Mouse (Mus musculus) left cerebral cortex, adult 8-10 months (tissue): ENCODE measurements around the gene Tmem131. TPM values are rescaled to one million over a fixed set of nuclear protein-coding genes. Genes with fewer than 3 reads are reported as not detected.
A peak's percentile ranks its signal among the peaks of the same experiment; 100 is the strongest.

Source experiments
- DNase-seq, 2 experiments: peaks; one replicate each; pipeline ENCODE4 v3.0.0; 2022; ENCODE audit warnings: low spot score in 2 of 2
- total RNA-seq, 4 experiments: library from RNA; stranded (reverse); gene quantifications; 2 replicates each; pipeline ENCODE4 v1.2.4; 2022

The Tmem131 gene
- total RNA-seq, 4 experiments from 2014 or later, result 45.8 to 54.3 (median 53.0) TPM

DNA sequence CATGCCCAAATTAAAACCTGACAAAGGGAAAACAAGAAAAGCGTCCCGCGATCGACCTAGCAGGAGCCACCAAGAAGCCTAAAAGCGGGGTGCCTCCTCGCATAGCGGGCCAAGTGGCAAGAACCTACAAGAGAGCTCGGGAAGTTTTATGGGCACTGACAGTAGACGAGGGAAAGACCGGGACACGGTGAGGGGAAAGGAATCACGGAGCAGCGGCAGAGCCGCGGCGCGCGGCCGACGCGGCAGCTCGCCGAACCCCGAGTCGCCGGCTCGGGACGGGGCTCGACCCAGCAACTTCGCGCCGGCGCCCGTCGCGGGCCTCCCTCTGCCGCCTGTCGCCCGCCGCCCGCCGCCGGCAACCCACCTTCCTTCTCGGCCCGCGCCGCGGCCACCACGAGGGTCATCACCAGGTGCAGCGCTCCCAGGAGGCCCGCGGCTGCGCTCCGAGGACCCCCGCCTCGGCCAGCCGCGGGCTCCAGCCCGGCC is 4.6 kb downstream of the Tmem131 start:
- DNase-seq, result no peak

GRCm38 (mm10) chr1:36938348-36938747 is 5.1 kb downstream of the Tmem131 start:
- DNase-seq, result no peak

GRCm38 (mm10) chr1:36937648-36938047 is 5.8 kb downstream of the Tmem131 start:
- DNase-seq, result no peak

GRCm38 (mm10) chr1:36937015-36937414 is 6.5 kb downstream of the Tmem131 start:
- no peak for DNase-seq

DNA sequence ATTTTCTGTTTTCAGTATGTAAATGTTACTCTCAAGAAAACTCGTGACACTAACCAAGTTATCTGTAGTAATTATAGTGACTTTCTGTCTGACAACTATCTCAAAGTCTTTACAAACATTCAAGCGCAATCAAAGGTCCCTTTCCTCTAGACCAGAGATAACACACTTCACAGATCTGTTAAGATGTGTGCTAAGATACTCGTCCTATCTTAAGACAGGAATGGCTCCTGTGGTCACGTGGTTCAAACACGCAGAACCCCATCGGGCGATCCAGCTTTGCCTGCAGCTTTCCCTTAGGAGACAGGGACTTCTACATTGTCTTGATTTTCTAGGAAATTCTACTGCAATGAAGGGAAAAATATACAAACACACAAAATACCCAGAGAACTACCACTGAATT is 6.9 kb downstream of the Tmem131 start:
- no peak for DNase-seq

DNA sequence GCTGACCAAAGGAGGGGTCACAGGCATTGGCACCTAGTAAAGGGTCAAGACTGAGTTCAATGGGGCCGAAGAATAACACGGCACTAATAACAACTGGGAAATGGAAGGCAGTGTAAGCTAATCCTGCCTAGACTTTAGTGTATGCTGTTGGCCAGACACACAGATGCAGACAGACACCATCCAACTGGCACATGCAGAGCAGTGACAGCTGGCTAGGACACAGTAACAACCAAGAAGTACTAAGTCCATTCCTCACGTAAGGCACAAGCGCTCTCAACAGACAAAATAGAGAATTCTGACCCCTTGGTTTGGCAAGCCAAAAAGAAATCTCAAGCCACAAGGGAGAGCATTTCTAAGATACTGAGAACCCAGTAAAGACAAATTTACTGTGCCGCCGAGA is 8.7 kb downstream of the Tmem131 start:
- DNase-seq, result no peak

DNA sequence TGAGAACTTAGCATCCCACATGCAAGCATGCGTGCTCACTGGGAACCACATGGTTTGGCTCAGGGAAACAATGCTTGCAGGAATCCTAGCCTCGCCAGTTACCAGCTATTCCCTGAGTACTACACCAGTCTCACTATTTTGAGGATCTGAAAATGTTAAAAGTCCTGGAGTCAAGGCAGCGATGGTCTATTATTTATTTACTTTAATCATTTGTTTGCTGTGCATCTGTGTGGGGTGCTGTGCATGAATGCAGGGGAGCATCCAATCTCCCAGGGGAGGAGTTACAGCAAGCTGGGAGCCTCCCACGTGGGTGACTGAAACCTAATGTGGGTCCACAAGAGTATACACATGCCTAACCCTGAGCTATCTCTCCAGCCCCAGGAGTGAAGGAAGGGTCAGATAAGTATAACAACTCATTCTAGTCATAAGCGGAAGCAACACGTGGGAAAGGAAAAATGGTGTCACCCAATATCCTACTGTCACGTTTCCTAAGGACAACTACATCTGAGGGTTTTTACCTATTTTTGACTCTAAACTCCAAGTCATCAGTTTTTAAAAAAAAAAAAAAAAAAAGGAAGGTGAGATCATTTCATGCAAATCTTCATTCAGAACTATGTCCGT is 9.4 kb downstream of the Tmem131 start:
- no peak for DNase-seq

GRCm38 (mm10) chr1:36932231-36932630 is 11.2 kb downstream of the Tmem131 start:
- no peak for DNase-seq

GRCm38 (mm10) chr1:36930911-36931310 is 12.6 kb downstream of the Tmem131 start:
- DNase-seq, result no peak

GRCm38 (mm10) chr1:36929996-36930395 is 13.5 kb downstream of the Tmem131 start:
- no peak for DNase-seq

DNA sequence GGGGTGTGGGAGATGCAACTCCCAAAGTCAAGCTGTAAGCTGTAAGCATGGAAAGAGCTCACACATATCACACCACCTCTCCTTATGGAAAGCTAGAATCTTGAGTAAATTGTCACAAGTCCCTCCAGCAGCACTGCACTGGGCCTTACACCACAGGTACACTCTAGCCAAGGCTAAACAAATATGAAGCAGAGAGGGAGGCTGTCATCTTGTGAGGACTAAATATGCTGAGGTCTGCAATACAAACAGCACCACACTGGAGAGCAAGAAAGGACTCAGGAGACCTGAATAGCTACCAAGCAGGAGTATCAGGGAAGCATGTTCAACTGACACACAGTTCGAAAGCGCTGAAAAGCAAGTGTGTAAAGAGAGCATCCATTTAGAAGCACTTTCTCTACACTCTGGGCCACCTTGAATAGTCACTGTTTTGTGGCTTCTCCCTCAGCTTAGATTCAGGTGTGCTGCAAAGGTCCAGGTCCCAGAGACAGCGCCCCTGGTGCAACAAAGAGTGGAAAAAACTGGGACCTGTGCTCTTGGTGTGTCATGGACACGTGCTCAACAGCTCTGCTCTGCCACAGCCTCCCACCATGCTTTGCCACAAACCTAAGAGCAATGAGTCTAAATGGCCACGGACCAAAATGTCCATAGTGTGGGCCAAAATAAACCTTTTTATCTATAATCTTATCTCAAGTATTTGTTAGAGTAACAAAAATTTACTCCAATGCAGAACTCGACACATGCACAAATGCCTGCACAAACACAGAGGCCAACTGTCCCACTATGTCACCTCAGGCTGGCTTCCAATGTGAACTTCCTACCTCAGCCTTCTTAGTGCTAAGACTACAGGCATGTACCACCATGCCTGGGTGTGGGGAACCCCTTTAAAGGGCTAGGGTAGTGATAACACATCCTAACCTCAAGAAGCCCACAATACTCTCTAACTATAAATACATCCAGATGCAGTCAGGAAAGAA is 14.8 kb downstream of the Tmem131 start:
- no peak for DNase-seq

DNA sequence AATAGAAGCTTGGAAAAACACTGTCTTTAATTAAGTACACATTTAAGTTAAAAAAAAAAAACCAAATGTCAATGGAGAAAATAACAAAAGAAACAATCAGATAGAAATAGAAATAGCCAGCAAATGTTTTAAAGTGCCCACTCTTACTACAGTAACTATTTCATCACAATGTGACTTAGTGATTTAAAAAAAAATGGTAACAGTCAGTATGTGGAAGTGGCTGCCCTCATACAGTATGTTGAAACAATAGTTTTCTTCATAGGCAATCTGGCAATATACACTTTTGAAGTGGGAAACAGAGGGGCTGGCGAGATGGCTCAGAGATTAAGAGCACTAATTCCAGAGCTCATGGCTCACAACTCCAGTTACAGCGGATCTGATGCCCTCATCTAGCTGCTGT is 15.9 kb downstream of the Tmem131 start:
- no peak for DNase-seq

DNA sequence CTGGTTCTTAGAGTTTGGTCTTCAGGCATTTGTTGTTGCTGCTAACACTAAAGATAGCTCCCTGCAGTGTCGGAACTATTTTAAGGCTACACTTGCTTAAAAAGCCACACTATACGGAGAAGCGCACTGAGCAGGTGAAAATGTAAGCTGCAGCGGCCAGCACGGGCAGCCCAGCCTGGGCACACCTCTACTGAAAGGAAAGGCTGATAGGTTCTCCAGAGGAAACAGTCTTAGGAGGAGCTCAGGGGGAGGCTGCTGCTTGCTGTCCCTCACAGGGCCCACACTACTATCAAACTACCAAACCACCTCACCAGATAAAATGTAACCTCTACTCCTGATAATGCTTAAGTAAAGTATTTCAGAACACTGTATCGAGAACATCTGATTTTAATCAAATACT is 16.7 kb downstream of the Tmem131 start:
- no peak for DNase-seq

DNA sequence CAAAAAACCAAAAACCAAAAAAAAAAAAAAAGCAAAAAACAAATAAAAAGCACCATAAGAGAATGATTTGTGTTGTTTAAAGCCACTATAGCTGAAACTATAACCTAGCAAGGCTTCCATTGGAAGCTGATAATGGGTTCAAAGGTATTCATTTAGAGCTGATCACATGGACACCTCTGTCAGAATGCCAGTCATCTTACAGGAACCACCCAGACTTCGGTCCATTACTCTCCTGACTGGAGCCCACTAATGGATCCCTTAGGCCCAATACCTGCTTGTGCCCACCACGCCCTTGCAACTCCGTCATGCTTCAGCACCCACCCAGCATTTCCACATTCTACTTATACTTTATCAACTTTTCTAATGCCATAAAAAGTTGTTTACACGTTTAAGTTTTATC is 17.2 kb downstream of the Tmem131 start:
- DNase-seq, result no peak

- DNase-seq, result no peak
These were observed 17.7 kb downstream of the Tmem131 start for GRCm38 (mm10) chr1:36925781-36926180.

GRCm38 (mm10) chr1:36924853-36925252 is 18.6 kb downstream of the Tmem131 start:
- DNase-seq, result no peak

DNA sequence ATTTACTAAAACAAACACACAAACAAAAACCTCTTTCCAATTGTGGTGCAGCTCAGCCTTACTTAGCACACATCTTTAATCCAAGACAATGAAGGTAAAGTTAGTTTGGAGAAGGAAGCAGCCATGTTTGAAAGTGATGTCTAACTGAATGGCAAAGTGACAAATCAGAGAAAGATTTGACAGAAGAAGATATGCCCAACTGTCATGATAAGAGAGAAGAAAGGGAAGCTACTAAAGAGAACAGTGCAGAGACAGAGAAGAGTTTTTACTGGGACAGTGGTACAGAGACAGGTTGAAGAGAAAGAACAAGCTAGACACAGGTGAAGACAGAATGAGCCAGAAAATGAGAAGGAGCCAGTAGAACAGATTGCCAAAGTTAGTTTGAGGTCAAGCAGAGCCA is 19.6 kb downstream of the Tmem131 start:
- DNase-seq, result no peak

DNA sequence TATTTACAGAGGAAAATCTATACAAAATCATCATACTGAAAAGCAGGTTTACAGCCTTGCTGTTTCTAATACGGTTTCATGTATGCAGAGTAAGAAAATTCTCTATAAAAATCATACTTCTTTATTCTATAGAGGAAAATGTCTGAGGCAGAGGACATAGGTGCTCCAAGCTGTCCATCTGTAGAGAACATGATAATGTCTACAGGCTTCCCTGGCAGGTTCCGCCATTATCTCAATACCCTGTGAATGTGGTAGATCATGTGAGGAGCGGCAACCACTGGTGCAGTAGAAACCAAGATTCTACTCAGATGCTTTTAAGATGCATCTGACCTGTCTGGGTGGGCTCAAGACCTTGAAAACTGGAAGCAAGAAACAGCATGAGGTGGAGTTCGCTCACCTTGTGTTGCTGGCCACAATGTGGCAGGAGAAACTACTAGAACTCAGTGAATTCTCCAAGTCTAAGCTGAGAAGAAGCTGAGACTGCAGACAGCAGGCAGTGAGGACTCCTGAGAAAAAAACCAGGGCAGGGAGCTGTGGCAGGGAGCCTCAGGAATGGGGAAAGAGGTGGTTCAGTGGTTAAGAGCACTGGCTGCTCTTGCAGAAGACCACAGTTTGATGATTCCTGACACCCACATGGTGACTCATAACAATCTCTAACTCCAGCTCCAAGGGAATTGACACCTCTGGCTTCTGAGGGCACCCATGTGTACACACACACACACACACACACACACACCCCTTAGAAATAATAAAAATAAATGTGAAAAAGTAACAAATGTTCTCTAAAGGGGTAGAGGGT is 20.6 kb downstream of the Tmem131 start:
- no peak for DNase-seq

GRCm38 (mm10) chr1:36921614-36922393 is 21.7 kb downstream of the Tmem131 start:
- DNase-seq, result no peak

DNA sequence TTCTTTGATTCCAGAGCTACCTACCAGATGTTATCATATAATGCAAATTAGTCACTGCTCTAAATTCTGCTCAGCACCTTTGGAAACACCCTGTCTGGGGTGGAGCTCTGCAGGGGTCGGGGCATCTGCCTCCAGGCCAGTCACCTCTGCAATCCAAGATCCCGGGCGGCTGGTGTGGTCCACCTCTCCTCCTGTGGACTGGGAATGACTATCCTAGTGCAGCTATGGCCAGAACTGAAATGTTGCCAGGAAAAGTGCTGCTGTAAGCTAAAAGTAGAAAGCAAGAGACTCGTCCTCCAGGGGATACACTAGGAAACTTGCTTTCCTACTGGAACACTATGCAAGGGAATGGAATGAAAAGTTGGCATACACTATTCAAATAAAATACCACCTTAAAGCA is 22.7 kb downstream of the Tmem131 start:
- no peak for DNase-seq

- DNase-seq, result peak in 1 of 2 experiments; percentile 50
These were observed 23.2 kb downstream of the Tmem131 start for GRCm38 (mm10) chr1:36920154-36920716.
